Mouse (Mus musculus): ENCODE measurements around the gene Lypla2. TPM values are rescaled to one million over a fixed set of nuclear protein-coding genes. Genes with fewer than 3 reads are reported as not detected.
"Not testable (repeated sequence)": the region's sequence is repeated elsewhere in the genome, so short reads cannot be mapped to it uniquely, and the experiment has no call there.

Lypla2 gene
- polyA plus RNA-seq, 1 experiment from 2014 or later = 199 TPM

GRCm38 (mm10) chr4:135986943-135987710 is 14.7 kb upstream of the Lypla2 start, which contains the start of gene Pithd1:
Pithd1 (minus strand) TSS chr4:135987264.
- peaks cover 37% of the 10 kb centered on the region for H3K36me3 ChIP-seq
- H3K27me3 ChIP-seq (ENCODE audit: low read depth, poor library complexity, severe bottlenecking) = no peaks in the 10 kb centered on the region
- H3K9me3 ChIP-seq (replicated peaks) = no peaks in the 10 kb centered on the region
- DNase-seq (ENCODE audit: low spot score) = peak; percentile 95
- WGBS = under 1% methylated on average over 81 of the region's 81 CpGs
- peak within 1 kb of the TSS; percentile 79 for H3K4me3 ChIP-seq
- peaks cover 23% of the 10 kb centered on the region for H3K4me1 ChIP-seq
- H3K27ac ChIP-seq = peak within 1 kb of the TSS; percentile 92

GRCm38 (mm10) chr4:135986301-135986942 is 14.0 kb upstream of the Lypla2 start:
- DNase-seq (ENCODE audit: low spot score) = no peak
- Histone ChIP-seq H3K4me3 (peak overlapping the region; percentile 79), H3K27me3 (ENCODE audit: low read depth, poor library complexity, severe bottlenecking) (no peaks in the 10 kb centered on the region), H3K36me3 (peaks cover 44% of the 10 kb centered on the region), H3K9me3 (replicated peaks) (no peaks in the 10 kb centered on the region), H3K4me1 (peaks cover 23% of the 10 kb centered on the region), H3K27ac (peak overlapping the region; percentile 92)
- 9% methylated on average over 23 of the region's 23 CpGs for WGBS

- WGBS = 94% methylated on average over 7 of the region's 7 CpGs
These were observed 13.3 kb upstream of the Lypla2 start for GRCm38 (mm10) chr4:135985769-135986168.

DNA sequence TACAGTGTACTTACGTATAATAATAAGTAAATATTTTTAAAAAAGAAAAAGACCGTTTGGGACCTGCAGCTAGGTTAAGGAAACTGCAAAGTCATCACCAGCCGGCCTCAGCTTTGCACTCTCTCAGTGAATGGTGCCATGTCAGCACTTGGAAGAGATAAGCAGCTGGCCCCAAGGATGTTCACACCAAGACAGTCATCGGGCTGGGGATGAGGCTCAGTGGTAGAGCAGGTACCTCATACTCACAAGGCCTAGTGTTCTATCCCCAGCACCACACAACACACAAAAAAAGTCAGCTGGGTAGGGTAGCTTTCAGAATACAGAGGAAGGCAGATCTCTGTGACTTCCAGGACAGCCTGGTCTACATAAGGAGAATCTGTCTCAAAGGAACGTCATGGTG is 12.8 kb upstream of the Lypla2 start:
- H3K27ac ChIP-seq = no peak overlapping the region
- no peaks in the 10 kb centered on the region for H3K9me3 ChIP-seq (replicated peaks)
- H3K36me3 ChIP-seq = peaks cover 56% of the 10 kb centered on the region
- peaks cover 23% of the 10 kb centered on the region for H3K4me1 ChIP-seq
- DNase-seq (ENCODE audit: low spot score) = no peak
- H3K27me3 ChIP-seq (ENCODE audit: low read depth, poor library complexity, severe bottlenecking) = no peaks in the 10 kb centered on the region
- no peak overlapping the region for H3K4me3 ChIP-seq
- WGBS = 96% methylated on average over 5 of the region's 5 CpGs

More at GRCm38 (mm10) chr4:135985769-135986168, 13.3 kb upstream of the Lypla2 start:
- no peak for DNase-seq (ENCODE audit: low spot score)
- Histone ChIP-seq H3K36me3 (peaks cover 50% of the 10 kb centered on the region), H3K9me3 (replicated peaks) (no peaks in the 10 kb centered on the region), H3K4me1 (peaks cover 23% of the 10 kb centered on the region), H3K27me3 (ENCODE audit: low read depth, poor library complexity, severe bottlenecking) (no peaks in the 10 kb centered on the region), H3K27ac (no peak overlapping the region), H3K4me3 (peak overlapping the region; percentile 79)

- no peak for DNase-seq (ENCODE audit: low spot score)
These were observed 12.1 kb upstream of the Lypla2 start for GRCm38 (mm10) chr4:135984556-135984955.

GRCm38 (mm10) chr4:135981524-135982063 is 9.2 kb upstream of the Lypla2 start:
- Histone ChIP-seq H3K27ac (no peak overlapping the region), H3K9me3 (replicated peaks) (no peaks in the 10 kb centered on the region), H3K27me3 (ENCODE audit: low read depth, poor library complexity, severe bottlenecking) (no peaks in the 10 kb centered on the region), H3K4me3 (no peak overlapping the region), H3K36me3 (peaks cover 85% of the 10 kb centered on the region), H3K4me1 (peaks cover 9% of the 10 kb centered on the region)
- 86% methylated on average over 7 of the region's 7 CpGs for WGBS
- DNase-seq (ENCODE audit: low spot score) = no peak

More at GRCm38 (mm10) chr4:135984556-135984955, 12.1 kb upstream of the Lypla2 start:
- H3K36me3 ChIP-seq = peaks cover 59% of the 10 kb centered on the region
- H3K9me3 ChIP-seq (replicated peaks) = no peaks in the 10 kb centered on the region
- peaks cover 23% of the 10 kb centered on the region for H3K4me1 ChIP-seq
- H3K27me3 ChIP-seq (ENCODE audit: low read depth, poor library complexity, severe bottlenecking) = no peaks in the 10 kb centered on the region
- H3K27ac ChIP-seq = no peak overlapping the region
- 90% methylated on average over 5 of the region's 5 CpGs for WGBS
- no peak overlapping the region for H3K4me3 ChIP-seq

GRCm38 (mm10) chr4:135980223-135980622 is 7.8 kb upstream of the Lypla2 start:
- not testable (repeated sequence) for H3K27me3 ChIP-seq (ENCODE audit: low read depth, poor library complexity, severe bottlenecking); DNase-seq (ENCODE audit: low spot score); H3K9me3 ChIP-seq (replicated peaks); H3K4me3 ChIP-seq; H3K27ac ChIP-seq; H3K4me1 ChIP-seq
- 94% methylated on average over 5 of the region's 5 CpGs for WGBS
- peaks cover 93% of the 10 kb centered on the region for H3K36me3 ChIP-seq

DNA sequence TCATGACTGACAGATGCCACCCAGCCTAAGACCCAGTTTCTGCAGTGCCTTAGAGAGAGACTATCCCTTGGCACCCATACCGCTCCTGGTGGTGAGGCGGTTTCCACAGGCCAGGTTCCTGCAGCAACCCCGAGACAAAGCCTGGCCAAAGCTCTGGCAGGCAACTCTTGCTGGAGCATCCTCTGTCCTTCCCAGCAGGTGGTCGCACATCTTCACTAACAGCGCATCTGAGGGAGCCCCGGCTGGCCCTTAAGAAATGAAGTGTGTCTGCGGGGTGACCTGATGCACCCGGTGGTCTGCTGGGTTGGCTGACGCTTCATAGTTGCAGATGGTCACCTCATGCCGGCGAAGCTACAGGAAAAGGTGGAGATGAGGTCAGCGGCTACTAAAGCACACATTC is 3.7 kb upstream of the Lypla2 start:
- no peaks in the 10 kb centered on the region for H3K27me3 ChIP-seq (ENCODE audit: low read depth, poor library complexity, severe bottlenecking)
- H3K4me3 ChIP-seq = no peak overlapping the region
- H3K9me3 ChIP-seq (replicated peaks) = no peaks in the 10 kb centered on the region
- H3K4me1 ChIP-seq = peaks cover 19% of the 10 kb centered on the region
- peaks cover 65% of the 10 kb centered on the region for H3K36me3 ChIP-seq
- WGBS = 93% methylated on average over 12 of the region's 12 CpGs
- no peak overlapping the region for H3K27ac ChIP-seq
- no peak for DNase-seq (ENCODE audit: low spot score)

- no peak for DNase-seq (ENCODE audit: low spot score)
- WGBS = 74% methylated on average over 13 of the region's 13 CpGs
- Histone ChIP-seq H3K9me3 (replicated peaks) (no peaks in the 10 kb centered on the region), H3K4me3 (peak overlapping the region; percentile 98), H3K27me3 (ENCODE audit: low read depth, poor library complexity, severe bottlenecking) (no peaks in the 10 kb centered on the region), H3K36me3 (peaks cover 69% of the 10 kb centered on the region), H3K4me1 (peaks cover 33% of the 10 kb centered on the region), H3K27ac (peak overlapping the region; percentile 91)
These were observed 735 bp upstream of the Lypla2 start for GRCm38 (mm10) chr4:135972911-135973811.

DNA sequence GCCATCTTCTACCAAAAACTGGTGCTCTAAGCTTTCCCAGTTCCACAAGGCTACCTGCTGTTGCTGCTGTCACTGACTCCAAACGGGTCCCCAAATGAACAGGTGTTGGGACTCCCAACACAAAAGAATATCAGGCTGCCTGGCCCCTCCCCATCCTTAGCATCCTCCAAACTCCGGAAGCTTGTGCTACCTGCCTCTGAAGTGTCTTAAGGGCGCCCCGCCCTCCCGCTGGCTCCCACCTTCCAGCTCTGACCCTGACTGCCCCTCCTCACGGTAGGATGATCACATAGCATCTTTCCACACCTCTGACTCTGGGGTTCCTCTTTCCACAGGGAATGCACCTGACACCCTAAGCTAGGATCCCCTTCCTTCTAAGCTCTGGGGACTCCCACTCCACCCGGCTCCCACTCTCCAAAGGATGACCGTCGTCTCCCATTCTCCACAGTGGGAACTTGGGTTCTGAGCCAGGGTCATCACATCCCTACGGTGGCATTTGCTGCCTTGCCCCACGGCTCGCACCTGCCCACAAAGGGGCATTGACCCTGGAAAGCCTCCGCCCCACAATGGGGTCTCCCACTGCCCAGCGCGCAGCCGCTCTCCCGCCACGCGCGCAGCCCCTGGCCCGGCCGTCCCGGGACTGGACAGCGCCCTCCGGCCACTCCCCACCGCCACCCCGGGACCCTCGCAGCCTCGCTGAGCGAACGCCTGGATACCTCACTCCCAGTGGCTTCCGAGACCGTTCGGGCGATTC is 446 bp downstream of the Lypla2 start:
- peak overlapping the region; percentile 98 for H3K4me3 ChIP-seq
- no peaks in the 10 kb centered on the region for H3K9me3 ChIP-seq (replicated peaks)
- H3K36me3 ChIP-seq = peaks cover 71% of the 10 kb centered on the region
- peaks cover 34% of the 10 kb centered on the region for H3K4me1 ChIP-seq
- DNase-seq (ENCODE audit: low spot score) = no peak
- H3K27me3 ChIP-seq (ENCODE audit: low read depth, poor library complexity, severe bottlenecking) = no peaks in the 10 kb centered on the region
- 1% methylated on average over 35 of the region's 35 CpGs for WGBS
- peak overlapping the region; percentile 91 for H3K27ac ChIP-seq

- 91% methylated on average over 11 of the region's 11 CpGs for WGBS
- Histone ChIP-seq H3K9me3 (replicated peaks) (no peaks in the 10 kb centered on the region), H3K4me3 (no peak overlapping the region), H3K4me1 (peaks cover 34% of the 10 kb centered on the region), H3K27me3 (ENCODE audit: low read depth, poor library complexity, severe bottlenecking) (no peaks in the 10 kb centered on the region), H3K27ac (no peak overlapping the region), H3K36me3 (peaks cover 71% of the 10 kb centered on the region)
- no peak for DNase-seq (ENCODE audit: low spot score)
These were observed 1.8 kb downstream of the Lypla2 start for GRCm38 (mm10) chr4:135970585-135970984.

All from limb, embryonic 10.5 days (tissue).